Mouse (Mus musculus) CH12.LX (cell line): Measurements from ENCODE around the gene Ccdc88c. TPM values are rescaled to one million over a fixed set of nuclear protein-coding genes. Genes with fewer than 3 reads are reported as not detected.

Experiments
- DNase-seq: peaks from one replicate; pipeline ENCODE4 v3.0.0-alpha.2; 2013; ENCODE audit errors: extremely low read depth
- H3K27ac ChIP-seq: 2 replicates; pipeline ENCODE4 v1.5.1; 2012; ENCODE audit warnings: low read depth, mild to moderate bottlenecking, control low read depth, moderate library complexity; ENCODE audit not compliant: insufficient read depth
- H3K27me3 ChIP-seq: replicated peaks from 2 replicates; pipeline ENCODE3; 2012; ENCODE audit warnings: inconsistent platforms
- H3K36me3 ChIP-seq, 2 experiments: replicated peaks in 1 of 2; 2 replicates each; pipeline versions ENCODE3 to v1.6.1; 2012; ENCODE audit warnings: inconsistent platforms in 1 of 2, low read length in 1 of 2, mild to moderate bottlenecking in 1 of 2, mixed read lengths in 1 of 2, moderate library complexity in 1 of 2; ENCODE audit not compliant: control insufficient read depth in 1 of 2, insufficient read depth in 1 of 2
- H3K4me1 ChIP-seq, 2 experiments: 2 replicates each; pipeline ENCODE4 v1.6.1; 2012; ENCODE audit warnings: inconsistent platforms in 1 of 2, moderate library complexity in 1 of 2; ENCODE audit not compliant: insufficient read depth in 2 of 2, control insufficient read depth in 1 of 2
- H3K4me2 ChIP-seq: 2 replicates; pipeline ENCODE4 v1.6.1; 2012; ENCODE audit warnings: low read depth, mild to moderate bottlenecking, control low read depth; ENCODE audit not compliant: poor library complexity, insufficient read depth, severe bottlenecking
- H3K4me3 ChIP-seq, 3 experiments: fragments of 150-350 bp in 1 of 3; sonication (generic) in 1 of 3; replicated peaks in 1 of 3; 2 replicates each; pipeline versions ENCODE3 to v1.5.1; 2011 to 2012; ENCODE audit warnings: low read depth in 2 of 3, low read length in 2 of 3, mild to moderate bottlenecking in 2 of 3, moderate library complexity in 2 of 3, control low read depth in 1 of 3, improper control_type of control experiment in 1 of 3, inconsistent platforms in 1 of 3, mixed read lengths in 1 of 3; ENCODE audit not compliant: poor library complexity in 1 of 3
- H3K79me2 ChIP-seq: replicated peaks from 2 replicates; pipeline ENCODE4 v1.6.1; 2012; ENCODE audit warnings: mild to moderate bottlenecking, moderate library complexity; ENCODE audit not compliant: control insufficient read depth, poor library complexity, insufficient read depth, severe bottlenecking; ENCODE audit errors: extremely low read depth
- H3K9ac ChIP-seq: 2 replicates; pipeline ENCODE4 v1.6.1; 2012; ENCODE audit warnings: low read depth, mild to moderate bottlenecking, control low read depth, moderate library complexity; ENCODE audit not compliant: insufficient read depth
- H3K9me3 ChIP-seq: replicated peaks from 2 replicates; pipeline ENCODE3; 2012; ENCODE audit warnings: low read length, inconsistent platforms, mixed read lengths
- BHLHE40 ChIP-seq: IDR thresholded peaks from 2 replicates; pipeline ENCODE4 v1.6.1; 2011; ENCODE audit warnings: mild to moderate bottlenecking, low read depth, low read length, improper control_type of control experiment
- CHD2 ChIP-seq: IDR thresholded peaks from 2 replicates; pipeline ENCODE4 v1.6.1; 2011; ENCODE audit warnings: low read length, improper control_type of control experiment
- CTCF ChIP-seq, 2 experiments: IDR thresholded peaks in 1 of 2; conservative IDR thresholded peaks in 1 of 2; 2 replicates each; pipeline ENCODE4 v1.5.1; 2011 to 2012; ENCODE audit warnings: low read depth in 2 of 2, low read length in 2 of 2, improper control_type of control experiment in 1 of 2, inconsistent platforms in 1 of 2, mild to moderate bottlenecking in 1 of 2, moderate library complexity in 1 of 2
- EP300 ChIP-seq: IDR thresholded peaks from 2 replicates; pipeline ENCODE4 v1.6.1; 2011; ENCODE audit warnings: low read length, improper control_type of control experiment
- ETS1 ChIP-seq: conservative IDR thresholded peaks from 2 replicates; pipeline ENCODE4 v1.6.1; 2012; ENCODE audit warnings: low read depth, mild to moderate bottlenecking, inconsistent platforms, low read length, improper control_type of control experiment, moderate library complexity
- GABPA ChIP-seq: IDR thresholded peaks from 2 replicates; pipeline ENCODE4 v1.6.1; 2012; ENCODE audit warnings: low read depth, low read length, improper control_type of control experiment, inconsistent platforms; ENCODE audit not compliant: insufficient replicate concordance
- HCFC1 ChIP-seq: IDR thresholded peaks from 2 replicates; pipeline ENCODE4 v1.6.1; 2012; ENCODE audit warnings: low read depth, mild to moderate bottlenecking, inconsistent platforms, low read length, improper control_type of control experiment
- IRF4 ChIP-seq: IDR thresholded peaks from 2 replicates; pipeline ENCODE4 v1.6.1; 2014; ENCODE audit warnings: low read depth, mild to moderate bottlenecking, inconsistent platforms, low read length, improper control_type of control experiment
- JUND ChIP-seq: conservative IDR thresholded peaks from 2 replicates; pipeline ENCODE4 v1.6.1; 2011; ENCODE audit warnings: low read depth, low read length, improper control_type of control experiment
- KAT2A ChIP-seq: IDR thresholded peaks from 2 replicates; pipeline ENCODE4 v1.6.1; 2012; ENCODE audit warnings: low read length, improper control_type of control experiment, inconsistent platforms; ENCODE audit not compliant: insufficient replicate concordance
- MAX ChIP-seq: IDR thresholded peaks from 2 replicates; pipeline ENCODE4 v1.6.1; 2011; ENCODE audit warnings: low read length, improper control_type of control experiment
- MEF2A ChIP-seq: IDR thresholded peaks from 2 replicates; pipeline ENCODE4 v1.6.1; 2014; ENCODE audit warnings: low read depth, mild to moderate bottlenecking, inconsistent platforms, low read length, improper control_type of control experiment, borderline replicate concordance
- MXI1 ChIP-seq: IDR thresholded peaks from 2 replicates; pipeline ENCODE4 v1.6.1; 2011; ENCODE audit warnings: mild to moderate bottlenecking, low read depth, low read length, improper control_type of control experiment
- PAX5 ChIP-seq: IDR thresholded peaks from 2 replicates; pipeline ENCODE4 v1.6.1; 2012; ENCODE audit warnings: low read length, inconsistent platforms, mixed read lengths
- POLR2AphosphoS2 ChIP-seq: IDR thresholded peaks from 2 replicates; pipeline ENCODE4 v1.6.1; 2011; ENCODE audit warnings: low read depth, low read length, improper control_type of control experiment
- RAD21 ChIP-seq: IDR thresholded peaks from 2 replicates; pipeline ENCODE4 v1.6.1; 2011; ENCODE audit warnings: low read depth, mild to moderate bottlenecking, low read length, improper control_type of control experiment, moderate library complexity
- TBP ChIP-seq: conservative IDR thresholded peaks from 2 replicates; pipeline ENCODE4 v1.6.1; 2011; ENCODE audit warnings: low read depth, low read length, improper control_type of control experiment
- TCF12 ChIP-seq: IDR thresholded peaks from 2 replicates; pipeline ENCODE4 v1.6.1; 2014; ENCODE audit warnings: low read depth, mild to moderate bottlenecking, inconsistent platforms, low read length, improper control_type of control experiment
- USF1 ChIP-seq: IDR thresholded peaks from 2 replicates; pipeline ENCODE4 v1.6.1; 2014; ENCODE audit warnings: low read depth, mild to moderate bottlenecking, inconsistent platforms, low read length, improper control_type of control experiment
- ZKSCAN1 ChIP-seq: IDR thresholded peaks from 2 replicates; pipeline ENCODE4 v1.6.1; 2012; ENCODE audit warnings: low read depth, inconsistent platforms, low read length, improper control_type of control experiment, borderline replicate concordance
- dilution Hi-C: fragments of 300-500 bp; cut with MboI; formaldehyde crosslinking; loops from 2 replicates; pipeline ENCODE4 v1.14.3; 2020; ENCODE audit warnings: low sequenced_read_pairs; ENCODE audit not compliant: extremely low pct_unique_long_range_greater_than_20kb, extremely low pct_ligation_motif_present
- in situ Hi-C: fragments of 300-500 bp; cut with MboI; formaldehyde crosslinking; loops from 3 replicates; pipeline ENCODE4 v1.14.3; 2019; ENCODE audit warnings: low sequenced_read_pairs, low pct_ligation_motif_present, low pct_unique_long_range_greater_than_20kb, mixed read lengths
- polyA plus RNA-seq: library from polyadenylated mRNA; unstranded; fragments of >175 nt; gene quantifications from 2 replicates; pipeline ENCODE4 v1.2.1, GENCODE M21; 2012; ENCODE audit warnings: low read depth; ENCODE audit not compliant: insufficient read length
- total RNA-seq, 2 experiments: library from RNA; depleted of rRNA; stranded (reverse); fragments of 300-350 nt in 1 of 2; fragments of >200 nt in 1 of 2; gene quantifications; 2 replicates each; pipeline ENCODE4 v1.2.3; 2012 to 2014

Gene Ccdc88c
- total and polyA plus RNA-seq, 3 experiments, result 20.3 to 32.7 (median 24.9) TPM

DNA sequence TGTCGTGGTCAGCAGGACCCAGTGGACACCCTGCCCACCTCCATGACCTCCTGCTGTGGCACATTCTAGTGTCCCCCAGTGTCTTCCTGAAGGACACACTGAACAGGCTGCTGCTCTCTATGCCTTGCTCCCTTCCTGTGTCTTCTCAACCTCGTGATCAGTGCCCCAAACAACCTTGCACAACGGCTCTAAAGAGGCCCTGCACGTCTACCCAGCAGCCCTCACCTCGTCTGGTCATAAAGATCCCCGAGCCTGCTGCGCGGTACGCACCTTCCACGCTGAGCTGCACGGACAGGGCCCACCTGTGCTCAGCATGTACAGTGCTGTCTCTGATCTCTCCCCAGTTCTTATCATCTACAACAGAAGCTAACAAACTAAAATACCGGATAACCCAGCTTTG lies 82.9 kb downstream of the Ccdc88c start:
- TF ChIP-seq CHD2, result no peak
- TF ChIP-seq USF1, result no peak
- no peak for TF ChIP-seq ZKSCAN1
- no peak for TF ChIP-seq CTCF (conservative IDR thresholded peaks at IDR 0.05 in 1 of 2, IDR thresholded peaks at IDR 0.05 in 1 of 2; ENCODE audit: low read depth in 2 of 2, low read length in 2 of 2)
- no peak for TF ChIP-seq BHLHE40
- TF ChIP-seq TCF12, result no peak
- TF ChIP-seq PAX5, result no peak
- TF ChIP-seq HCFC1, result no peak
- no peak for TF ChIP-seq ETS1
- Histone ChIP-seq H3K27me3 (no peaks in the 10 kb centered on the region), H3K4me3 (no peak overlapping the region), H3K9me3 (peaks cover 3% of the 10 kb centered on the region), H3K4me2 (no peak overlapping the region), H3K4me1 (no peaks in the 10 kb centered on the region), H3K79me2 (no peaks in the 10 kb centered on the region), H3K27ac (no peak overlapping the region), H3K9ac (no peak overlapping the region), H3K36me3 (peaks cover 87 to 97% of the 10 kb centered on the region in 2 experiments)
- DNase-seq, result no peak
- in situ Hi-C loops (no loop called here), dilution Hi-C loops (no loop called here)

DNA sequence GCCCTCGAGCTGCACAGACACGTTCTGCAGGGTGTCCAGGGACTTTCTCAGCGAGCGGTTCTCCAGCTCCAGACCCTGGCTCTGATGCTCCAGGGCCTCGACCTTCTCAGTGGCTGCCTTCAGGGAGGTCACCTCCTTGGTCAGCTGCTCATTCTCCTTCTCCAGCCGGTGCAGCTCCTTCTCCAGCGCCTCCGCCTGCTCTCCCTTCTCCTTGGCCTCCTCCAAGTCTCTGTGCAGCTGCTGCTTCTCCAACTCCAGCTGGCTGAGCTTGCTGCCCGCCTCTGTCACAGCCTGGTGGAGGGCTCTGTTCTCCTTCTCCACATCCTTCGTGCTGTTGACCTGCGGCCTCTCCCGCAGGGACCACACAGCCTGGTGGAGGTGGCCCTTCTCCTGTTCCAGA lies 83.4 kb downstream of the Ccdc88c start:
- in situ Hi-C loops, result no loop called here
- TF ChIP-seq ZKSCAN1 (no peak), JUND (no peak), IRF4 (no peak)

DNA sequence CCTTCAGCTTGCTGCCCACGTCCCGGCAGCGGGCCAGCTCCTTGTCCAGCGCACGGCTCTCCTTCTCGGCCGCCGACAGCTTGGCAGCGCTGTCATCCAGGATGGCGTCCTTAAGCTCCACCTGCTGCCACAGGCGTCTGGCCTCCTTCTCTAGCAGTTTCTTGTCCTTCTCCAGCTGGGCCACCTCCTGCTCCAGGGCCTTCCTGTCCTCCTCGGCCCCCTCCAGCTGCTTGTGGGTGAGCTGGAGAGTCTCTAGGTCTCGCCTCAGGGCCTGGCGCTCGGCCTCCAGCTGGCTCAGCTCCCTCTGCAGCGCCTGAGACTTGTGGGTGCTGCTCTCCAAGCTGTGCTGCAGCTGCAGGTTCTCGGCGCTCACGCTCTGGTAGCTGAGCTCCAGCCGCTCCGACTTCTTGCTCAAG lies 83.9 kb downstream of the Ccdc88c start:
- in situ Hi-C loops, result no loop called here
- Histone ChIP-seq H3K4me3 (no peak overlapping the region), H3K79me2 (no peaks in the 10 kb centered on the region), H3K9me3 (peaks cover 3% of the 10 kb centered on the region), H3K27ac (no peak overlapping the region), H3K4me1 (no peaks in the 10 kb centered on the region), H3K4me2 (no peak overlapping the region), H3K36me3 (peaks cover 93 to 99% of the 10 kb centered on the region in 2 experiments), H3K9ac (no peak overlapping the region), H3K27me3 (no peaks in the 10 kb centered on the region)
- dilution Hi-C loops, result no loop called here
- TF ChIP-seq EP300 (no peak), IRF4 (no peak), CHD2 (no peak), MEF2A (no peak), ZKSCAN1 (no peak), TCF12 (no peak), JUND (no peak), KAT2A (no peak), POLR2AphosphoS2 (no peak), MXI1 (no peak), GABPA (no peak), CTCF (conservative IDR thresholded peaks at IDR 0.05 in 1 of 2, IDR thresholded peaks at IDR 0.05 in 1 of 2; ENCODE audit: low read depth in 2 of 2, low read length in 2 of 2) (no peak), RAD21 (no peak), HCFC1 (no peak), TBP (no peak), BHLHE40 (no peak), MAX (no peak), USF1 (no peak)
- no peak for DNase-seq

More for the DNA sequence above, 83.4 kb downstream of the Ccdc88c start:
- H3K4me3 ChIP-seq, result no peak overlapping the region
- no peaks in the 10 kb centered on the region for H3K79me2 ChIP-seq
- H3K27ac ChIP-seq, result no peak overlapping the region
- no peaks in the 10 kb centered on the region for H3K4me1 ChIP-seq
- H3K4me2 ChIP-seq, result no peak overlapping the region
- DNase-seq, result no peak
- dilution Hi-C loops, result no loop called here
- peaks cover 3% of the 10 kb centered on the region for H3K9me3 ChIP-seq
- no peak overlapping the region for H3K9ac ChIP-seq
- H3K36me3 ChIP-seq, result peaks cover 90 to 99% of the 10 kb centered on the region in 2 experiments
- no peaks in the 10 kb centered on the region for H3K27me3 ChIP-seq
